Mouse (Mus musculus): Measurements from ENCODE around the gene Il10ra.

The Il10ra gene

DNA sequence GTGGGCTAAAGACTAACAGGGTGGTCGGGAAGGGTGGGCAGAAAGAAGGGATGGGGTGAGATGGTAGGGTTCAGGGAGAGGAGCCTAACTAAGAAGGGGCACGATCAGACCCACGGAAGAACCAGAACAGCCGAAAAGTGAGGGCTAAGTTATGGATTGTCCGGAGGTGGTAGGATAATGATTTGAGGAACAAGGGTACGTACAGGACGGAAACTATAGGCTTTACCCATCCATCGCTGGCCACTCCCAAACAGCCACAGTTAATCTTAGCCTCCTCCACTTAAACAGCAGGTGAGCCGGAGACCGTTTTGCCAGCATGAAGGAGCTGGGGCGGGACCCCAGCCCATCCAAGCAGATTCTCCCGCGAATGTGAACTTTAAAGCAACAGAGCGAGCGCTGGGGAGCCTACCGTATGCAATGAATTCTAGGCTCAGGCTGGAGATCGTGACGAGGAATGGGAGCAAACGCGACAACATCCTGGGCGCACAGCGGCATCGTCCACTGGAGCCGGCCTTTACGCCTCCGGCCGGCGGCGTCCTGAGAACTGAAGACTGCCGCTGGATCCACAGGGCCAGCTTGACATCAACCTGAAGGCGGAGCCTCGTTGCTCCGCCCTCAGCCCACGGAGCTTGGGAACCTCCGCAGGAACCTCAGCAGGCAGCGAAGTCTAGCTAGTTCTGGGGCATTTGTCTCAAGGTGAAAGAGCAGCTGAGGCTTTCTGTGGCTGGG, at the start of gene Il10ra:
Il10ra (minus strand) TSS at position 553 of the 729 bp plus-strand sequence.
- peak; percentile 84 for DNase-seq (ENCODE audit: low read depth, low spot score)

DNA sequence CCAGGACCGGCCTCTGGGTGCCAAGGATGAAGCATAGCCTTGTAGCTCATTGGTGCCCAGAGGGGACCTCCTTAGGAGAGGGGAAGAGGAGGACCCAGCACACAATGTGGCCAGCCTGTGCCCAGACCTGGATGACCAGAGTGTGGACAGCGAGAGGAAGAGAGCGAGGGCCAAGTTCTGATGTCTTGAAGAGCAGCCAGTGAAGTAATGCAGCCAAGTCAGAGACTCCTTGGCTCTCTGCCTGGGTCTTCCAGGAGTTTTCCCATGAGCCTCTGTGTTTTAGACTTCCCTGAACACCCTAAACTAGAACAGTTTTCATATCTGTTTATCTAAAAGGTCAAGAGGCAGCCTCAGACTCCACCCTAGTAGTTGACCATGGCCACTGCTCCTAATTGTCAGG, 48.7 kb upstream of the Il10ra start:
- no peak for DNase-seq (ENCODE audit: low read depth, low spot score)

DNA sequence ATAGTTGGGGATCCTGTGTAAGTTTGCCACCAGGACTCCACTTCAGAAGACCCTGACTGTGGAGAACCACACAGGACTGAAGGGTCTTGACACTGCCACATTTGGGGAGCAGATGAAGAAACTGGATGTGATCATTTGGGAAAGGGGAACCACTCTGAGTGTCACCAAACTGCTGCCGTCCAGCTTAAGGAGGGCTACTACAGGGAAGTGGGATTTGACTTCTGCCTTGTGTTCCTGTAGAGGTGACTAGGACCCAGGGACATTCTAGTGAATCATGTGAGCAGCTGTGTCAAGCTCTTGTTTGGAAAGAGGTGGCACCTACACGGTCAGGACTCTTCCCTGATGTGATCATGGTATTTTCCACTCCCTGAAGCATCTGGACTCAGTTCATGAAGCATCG, 45.0 kb upstream of the Il10ra start:
- DNase-seq (ENCODE audit: low read depth, low spot score), result no peak

DNA sequence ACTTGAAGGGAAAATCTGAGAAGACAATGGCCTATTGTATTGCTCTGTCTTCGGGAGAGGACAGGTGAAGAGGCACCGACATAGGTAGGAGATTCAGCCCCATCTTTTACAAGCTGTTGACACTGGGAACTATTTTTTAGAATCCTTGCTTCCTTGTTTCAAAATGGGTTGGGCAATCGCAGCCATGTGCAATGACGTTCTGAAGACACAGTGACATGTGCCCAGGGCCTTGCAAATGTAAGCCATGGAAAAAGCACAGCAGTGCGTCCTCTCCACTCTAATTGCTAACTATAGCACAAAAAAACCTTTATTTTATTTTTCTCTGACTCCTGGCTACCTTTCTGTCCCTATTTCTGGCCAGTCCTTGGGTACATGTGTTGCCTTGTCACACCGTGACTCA, 42.9 kb upstream of the Il10ra start:
- no peak for DNase-seq (ENCODE audit: low read depth, low spot score)

DNA sequence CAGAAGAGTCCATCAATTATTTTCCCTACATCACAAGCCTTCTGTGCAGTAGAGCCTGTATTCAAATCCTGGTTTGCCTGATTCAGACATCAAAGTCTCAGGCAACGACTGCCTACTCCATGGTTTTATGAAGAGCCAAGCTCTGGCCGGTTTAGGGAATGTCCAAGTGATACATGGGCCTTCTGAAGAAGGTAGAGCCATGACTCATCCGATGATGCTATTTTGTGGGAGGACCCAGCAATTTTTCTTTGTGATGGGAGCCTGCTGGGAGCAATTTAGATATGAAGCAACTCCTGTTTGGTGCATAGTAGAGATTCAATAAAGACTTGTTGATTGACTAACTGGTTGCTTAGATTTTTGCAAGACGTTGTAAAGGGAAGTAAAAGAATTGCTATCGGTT, 39.6 kb upstream of the Il10ra start:
- DNase-seq (ENCODE audit: low read depth, low spot score), result no peak

DNA sequence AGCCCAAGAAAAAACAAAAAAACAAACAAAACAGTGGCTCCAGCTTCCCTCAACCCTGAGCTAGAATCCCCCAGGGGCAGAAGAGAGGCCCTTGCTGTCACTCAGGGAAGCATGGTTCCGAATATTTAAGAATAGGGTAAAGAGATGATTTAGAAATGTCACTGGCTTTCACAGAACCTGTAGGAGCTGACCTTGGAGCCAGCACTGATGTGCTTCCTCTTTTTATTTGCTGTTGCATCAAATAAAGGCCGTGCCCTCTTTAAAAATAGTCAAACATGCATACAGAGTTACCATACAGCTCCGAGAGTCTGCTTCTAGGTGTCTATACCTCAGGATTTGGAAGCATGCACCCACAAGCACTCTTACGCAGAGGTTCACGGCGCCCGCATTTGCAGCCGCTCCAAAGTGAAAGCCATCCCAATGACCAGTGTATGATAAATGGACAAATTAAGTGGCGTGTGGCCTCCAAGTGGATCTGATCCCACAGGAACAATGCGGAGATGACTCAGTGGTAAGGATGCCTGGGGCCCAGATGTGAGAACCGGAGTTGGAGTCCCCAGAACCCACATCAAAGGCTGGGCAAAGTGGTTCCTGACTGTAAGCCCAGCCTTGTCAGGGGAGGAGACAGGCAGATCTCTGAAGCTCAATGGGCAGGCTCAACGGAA, 37.9 kb upstream of the Il10ra start:
- no peak for DNase-seq (ENCODE audit: low read depth, low spot score)

DNA sequence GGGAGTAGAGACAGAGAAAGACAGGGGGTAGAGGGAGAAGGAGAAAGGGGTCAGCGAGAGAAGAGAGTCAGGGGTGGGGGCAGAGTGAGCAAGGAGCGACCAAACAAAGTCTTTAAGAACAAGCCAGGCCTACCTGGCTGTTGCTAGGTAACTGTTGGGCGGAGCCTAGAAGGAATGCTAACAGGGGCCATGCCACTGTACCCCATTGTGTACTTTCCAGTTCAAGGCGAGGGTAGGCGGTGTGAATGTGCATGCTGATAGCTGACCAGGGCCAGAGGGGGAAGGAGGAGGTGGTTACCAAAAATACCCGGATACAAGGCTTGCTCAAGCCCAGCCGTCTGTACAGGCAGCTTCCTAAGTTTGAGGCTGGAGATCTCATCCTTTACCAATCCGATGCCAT, 32.8 kb upstream of the Il10ra start:
- DNase-seq (ENCODE audit: low read depth, low spot score), result no peak

DNA sequence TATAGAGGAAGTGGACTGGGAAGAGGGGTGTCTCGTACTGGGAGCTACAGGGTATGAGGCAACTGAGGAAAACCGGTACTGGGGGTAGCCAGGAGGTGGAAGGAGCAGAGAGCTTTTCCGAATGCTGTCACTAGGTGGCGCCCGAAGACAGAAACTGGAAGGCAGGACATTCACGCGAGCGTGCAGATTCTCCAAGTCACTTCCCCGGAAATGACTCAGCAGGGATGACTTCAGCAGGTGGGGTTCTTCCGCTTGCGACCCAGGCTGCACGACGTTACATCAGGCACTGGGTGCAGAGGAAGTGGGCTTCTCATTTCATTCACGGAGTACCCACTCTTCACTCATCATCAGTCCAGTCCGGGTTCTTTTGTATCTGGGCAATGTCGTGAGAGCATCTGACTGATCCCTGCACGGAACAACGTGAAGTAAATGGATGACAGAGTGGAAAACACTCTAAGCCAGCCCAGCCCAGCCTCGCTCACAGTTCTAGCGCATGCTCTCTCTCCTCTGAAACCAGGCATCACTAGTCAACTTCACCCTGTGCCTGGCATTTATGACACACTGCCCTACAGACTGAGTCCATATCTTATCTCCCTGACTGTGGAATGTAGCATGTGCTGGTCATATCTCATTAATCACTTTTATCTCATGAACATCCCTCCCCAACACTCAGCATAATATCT, 31.6 kb upstream of the Il10ra start:
- DNase-seq (ENCODE audit: low read depth, low spot score), result peak; percentile 93

DNA sequence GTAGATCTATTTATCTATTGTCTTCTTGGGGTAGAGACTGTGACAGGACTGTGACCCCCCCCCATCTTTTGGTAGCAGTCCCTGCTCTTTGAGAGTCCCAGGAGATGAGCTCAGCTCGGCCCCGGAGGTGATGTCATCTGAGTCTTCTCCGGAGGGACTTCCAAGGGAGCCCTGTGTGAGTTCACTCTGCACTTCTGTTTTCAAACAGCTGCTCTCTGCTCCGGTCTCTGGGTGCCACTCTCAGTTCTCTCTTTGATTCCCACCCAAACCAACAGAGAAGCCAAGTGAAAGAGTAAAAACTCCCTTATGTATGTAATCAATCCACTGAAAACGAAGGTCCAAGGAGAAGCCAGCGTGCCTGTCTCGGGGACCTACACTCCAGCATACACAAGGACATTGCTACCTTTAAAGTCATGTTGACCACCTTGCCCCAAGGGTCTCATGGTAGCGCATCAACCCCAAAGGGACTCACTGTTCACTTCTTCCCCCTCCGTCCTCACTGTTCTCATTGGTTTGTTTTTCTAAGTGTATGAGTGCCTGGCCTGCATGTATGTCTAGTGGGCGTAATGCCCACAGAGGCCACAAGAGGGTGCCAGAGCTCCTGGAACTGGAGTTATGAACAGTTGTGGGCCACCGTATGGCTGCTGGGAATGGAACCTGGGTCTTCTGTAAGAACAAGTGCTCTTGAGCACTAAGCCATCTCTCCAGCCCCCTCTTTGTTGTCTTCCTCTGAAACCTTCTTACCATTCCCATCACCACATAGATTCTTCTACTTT, 30.5 kb upstream of the Il10ra start:
- DNase-seq (ENCODE audit: low read depth, low spot score), result peak; percentile 77

DNA sequence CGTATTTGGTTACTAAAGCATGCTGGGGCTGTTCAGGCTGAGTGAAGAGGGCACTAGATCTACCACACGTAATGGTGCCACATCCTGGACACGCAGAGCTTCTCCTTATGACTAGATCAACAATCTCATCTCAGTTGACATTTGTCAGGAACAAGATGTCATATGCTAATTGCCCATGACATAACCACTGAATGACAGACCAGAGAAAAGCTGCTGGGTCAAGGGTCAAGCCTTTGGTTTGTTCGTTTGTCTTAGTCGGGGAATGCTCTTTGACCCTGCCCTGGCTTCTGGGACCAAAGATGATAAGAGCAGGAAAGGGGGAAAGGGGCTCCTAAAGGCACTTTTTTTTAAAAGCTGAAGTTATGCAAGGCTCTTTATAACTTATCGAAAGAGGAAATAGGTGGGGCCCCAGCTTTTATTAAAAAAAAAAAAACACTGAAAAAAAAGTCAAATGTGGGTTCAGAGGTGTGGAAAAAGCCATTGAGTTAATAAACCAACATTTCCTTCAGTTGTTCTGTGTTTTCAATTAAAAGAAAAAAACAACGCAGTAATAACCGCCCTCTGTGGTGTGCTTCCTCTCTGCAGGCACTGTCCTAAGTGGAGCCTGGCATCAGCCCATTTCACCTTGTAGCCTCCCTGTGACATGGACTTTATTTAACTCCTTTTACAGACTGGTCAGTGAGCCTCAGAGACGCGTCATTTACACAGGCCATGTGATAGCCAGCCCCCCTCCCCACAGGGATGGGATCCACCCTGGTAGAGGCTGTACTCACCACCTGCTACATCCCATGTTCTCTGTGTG, 25.5 kb upstream of the Il10ra start:
- DNase-seq (ENCODE audit: low read depth, low spot score), result peak; percentile 84

DNA sequence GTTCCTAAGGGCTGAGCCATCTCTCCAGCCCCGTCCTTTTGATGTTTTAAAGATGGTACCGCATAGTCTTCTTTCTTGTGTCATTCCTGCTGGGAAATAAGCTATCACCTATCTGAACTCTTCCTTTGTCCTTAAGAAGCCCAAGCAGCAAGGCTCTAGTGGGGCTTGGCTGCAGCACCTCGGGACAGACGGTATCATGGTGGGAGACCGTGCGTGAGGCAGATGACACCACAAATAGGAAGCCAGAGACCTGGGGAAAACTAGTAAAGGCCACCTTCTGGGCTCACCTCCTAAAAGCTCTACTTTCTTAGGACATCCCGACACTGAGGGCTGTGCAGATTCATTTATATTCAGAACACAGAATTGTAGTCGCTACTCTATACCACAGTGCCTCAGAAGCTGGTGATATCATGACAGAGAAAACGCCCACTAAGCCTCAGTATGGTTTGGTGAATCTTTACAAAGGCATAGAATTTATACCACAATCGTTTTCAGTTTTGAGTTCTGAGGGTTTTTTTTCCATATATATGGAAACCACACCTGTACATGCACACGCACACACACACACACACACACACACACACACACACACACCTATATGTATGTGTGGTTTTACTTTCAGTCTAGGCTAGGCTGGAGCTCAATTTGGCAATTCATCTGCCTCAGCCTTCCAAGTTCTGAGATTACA, 22.7 kb upstream of the Il10ra start:
- DNase-seq (ENCODE audit: low read depth, low spot score), result peak; percentile 91

DNA sequence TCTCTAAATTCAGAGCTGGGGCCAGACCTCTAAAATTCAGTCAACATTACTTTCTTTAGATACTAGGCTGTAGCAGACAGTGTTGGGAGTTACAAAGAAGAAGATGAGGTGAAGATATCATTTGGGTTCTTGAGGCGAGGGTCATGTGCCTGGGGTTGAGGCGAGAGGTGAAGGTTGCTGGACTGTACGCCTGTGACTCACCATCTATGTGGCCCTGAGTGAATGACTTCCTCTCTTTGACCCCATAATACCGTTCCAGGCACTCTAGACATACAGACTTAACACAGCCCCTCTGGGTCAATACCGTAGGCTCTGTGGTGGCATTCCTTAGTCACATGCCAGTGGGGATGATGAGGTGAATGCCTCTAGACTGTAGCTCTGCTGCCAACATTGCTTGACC, 13.5 kb upstream of the Il10ra start:
- DNase-seq (ENCODE audit: low read depth, low spot score), result no peak

DNA sequence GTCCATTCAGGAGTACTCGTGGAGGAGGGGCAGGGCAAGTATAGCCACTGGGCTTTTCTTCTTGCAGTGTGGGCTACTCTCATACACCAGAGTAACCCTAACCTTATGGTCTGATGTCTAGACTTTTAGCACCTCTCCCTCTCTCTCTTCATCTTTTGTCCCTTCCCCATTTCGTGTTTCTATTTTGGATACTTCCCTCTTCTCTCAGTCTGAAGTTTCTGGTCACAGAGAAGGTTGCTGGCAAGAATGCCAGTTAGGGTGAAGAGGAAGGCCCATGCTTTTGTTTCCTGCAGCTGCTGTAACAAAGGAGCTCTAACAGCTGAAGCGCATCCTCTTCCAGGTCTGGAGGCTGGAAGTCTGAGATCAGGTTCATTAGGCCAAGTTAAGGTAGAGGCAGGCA, 11.9 kb upstream of the Il10ra start:
- DNase-seq (ENCODE audit: low read depth, low spot score), result no peak

DNA sequence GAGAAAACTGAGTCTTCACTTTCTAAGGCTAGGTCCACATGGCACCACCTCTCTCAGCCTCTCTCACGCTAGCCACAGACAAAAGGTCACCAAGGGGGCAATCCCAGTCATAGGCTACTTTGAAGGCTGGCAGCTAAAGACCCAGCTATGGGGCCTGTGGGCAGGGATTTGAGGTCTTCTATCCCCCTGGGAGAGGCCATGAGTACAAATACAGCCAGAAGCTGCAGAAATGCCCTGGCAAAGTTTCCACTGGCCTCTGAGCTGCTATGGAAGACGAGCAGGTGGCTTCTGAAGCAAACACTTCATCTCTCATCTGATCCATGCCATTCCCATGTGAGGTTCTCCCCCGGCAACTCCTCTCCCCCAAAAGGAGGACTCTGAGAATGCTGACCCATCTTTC, 11.1 kb upstream of the Il10ra start:
- DNase-seq (ENCODE audit: low read depth, low spot score), result no peak

DNA sequence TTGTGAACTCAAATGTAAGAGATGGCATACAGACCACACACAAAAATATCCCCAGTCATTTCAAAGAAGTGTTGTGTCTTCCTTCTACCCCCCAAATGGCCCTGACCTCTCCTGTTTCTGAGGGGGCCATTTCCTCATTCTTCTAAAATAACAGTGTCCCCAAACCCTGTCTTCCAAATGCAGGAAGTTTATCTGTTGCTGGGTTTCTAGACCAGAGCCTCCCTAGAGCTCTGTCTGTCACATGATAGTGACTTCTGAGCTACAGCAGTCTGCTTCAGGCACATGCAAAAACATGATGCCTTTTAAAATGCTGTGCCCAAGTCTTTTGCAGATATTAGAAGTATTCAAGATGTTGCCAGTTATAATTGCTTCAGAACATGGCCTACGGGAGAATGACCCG, 5.7 kb upstream of the Il10ra start:
- no peak for DNase-seq (ENCODE audit: low read depth, low spot score)

DNA sequence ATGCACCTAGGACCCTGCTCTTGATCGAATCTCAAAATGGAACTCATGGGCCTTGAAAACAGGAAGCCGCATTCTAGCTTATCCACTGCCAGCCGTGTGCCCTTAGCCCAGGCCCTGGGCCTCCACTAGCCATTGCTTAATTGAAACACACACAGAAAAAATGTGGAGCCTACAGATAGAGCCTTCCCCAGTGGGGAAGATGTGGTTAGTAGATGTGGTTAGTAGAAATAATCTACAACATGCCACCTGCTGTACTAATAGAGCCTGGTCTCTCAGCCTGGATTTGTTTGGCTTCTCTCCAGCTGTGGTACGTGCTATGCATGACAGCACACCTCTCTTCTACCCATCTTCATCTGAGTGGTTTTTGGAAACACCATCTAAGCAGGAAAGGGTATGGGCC, 5.3 kb upstream of the Il10ra start:
- DNase-seq (ENCODE audit: low read depth, low spot score), result peak; percentile 32

DNA sequence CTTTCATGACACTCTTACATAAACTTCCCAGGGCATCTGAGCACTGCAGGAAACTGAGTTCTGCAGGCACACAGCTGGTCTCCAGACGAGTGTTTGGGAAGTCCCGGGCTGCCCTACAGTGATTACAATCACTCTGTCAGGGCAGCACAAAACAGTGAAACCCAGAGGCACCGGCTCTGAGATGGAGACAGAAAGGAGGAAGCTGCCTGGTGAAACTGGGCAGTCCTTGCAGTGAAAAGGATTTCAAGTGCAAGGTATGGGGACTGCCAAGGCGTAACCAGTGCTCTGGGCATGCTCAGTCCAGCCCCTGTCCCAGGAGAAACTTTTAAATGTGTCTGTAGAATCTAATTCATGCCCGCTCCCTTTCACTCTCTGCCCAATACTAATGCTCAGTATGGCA, 3.3 kb upstream of the Il10ra start:
- DNase-seq (ENCODE audit: low read depth, low spot score), result no peak

DNA sequence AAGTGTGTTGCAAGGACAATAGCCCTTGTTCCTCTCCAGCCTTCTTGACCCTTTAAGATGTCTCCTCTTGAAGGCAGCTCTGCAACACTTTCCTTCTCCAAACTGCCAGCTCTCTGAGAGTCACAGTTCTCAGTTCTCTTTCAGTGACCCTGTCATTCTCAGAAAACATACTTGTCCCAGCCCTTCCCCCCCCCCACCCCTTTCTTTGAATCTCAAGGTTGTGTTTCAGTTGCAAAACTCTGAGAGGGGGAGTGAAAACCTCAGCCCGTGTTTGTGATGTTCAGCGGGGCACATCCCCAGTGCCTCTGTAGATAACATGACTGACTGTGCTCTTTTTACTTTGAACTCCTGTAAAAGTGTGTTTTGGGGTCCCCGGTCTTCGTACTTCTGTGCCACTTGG, 870 bp downstream of the Il10ra start:
- peak; percentile 70 for DNase-seq (ENCODE audit: low read depth, low spot score)

DNA sequence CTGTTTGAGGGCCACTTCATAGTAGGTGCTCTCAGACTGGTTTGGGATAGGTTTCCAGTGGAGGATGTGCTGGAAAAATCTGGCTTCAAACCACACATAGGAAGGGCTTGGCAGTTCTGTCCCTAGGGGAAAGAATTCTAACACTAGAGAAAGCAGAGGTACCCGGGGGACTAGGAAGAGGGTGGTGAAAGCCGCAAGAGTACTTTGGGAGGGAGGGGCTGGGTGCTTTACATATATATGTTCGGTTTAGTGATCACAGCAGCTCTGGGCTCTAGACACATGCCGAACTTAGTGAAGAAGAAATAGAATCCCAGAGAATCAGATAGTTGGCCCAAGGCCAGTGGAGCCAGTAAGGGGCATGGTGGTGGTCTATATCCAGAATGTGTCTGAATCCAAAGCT, 1.9 kb downstream of the Il10ra start:
- DNase-seq (ENCODE audit: low read depth, low spot score), result peak; percentile 37

DNA sequence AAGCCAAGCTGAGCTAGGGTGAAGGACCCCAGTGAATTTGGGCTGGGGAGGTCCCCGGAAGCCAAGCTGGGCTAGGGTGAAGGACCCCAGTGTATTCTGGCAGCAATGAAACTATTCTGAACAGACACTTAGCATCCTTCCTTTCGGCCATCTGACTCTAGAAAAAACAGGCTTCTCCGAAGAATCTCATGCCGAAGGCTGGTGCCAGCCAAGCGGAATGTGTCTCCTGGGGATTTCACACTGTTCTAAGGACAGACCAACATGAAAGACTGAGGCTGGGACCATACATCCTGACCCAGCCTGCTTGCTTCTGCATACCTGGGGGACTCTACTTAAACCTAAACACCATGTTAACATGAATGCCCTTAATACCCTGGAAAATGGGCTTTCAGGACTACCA, 7.1 kb downstream of the Il10ra start:
- no peak for DNase-seq (ENCODE audit: low read depth, low spot score)

DNA sequence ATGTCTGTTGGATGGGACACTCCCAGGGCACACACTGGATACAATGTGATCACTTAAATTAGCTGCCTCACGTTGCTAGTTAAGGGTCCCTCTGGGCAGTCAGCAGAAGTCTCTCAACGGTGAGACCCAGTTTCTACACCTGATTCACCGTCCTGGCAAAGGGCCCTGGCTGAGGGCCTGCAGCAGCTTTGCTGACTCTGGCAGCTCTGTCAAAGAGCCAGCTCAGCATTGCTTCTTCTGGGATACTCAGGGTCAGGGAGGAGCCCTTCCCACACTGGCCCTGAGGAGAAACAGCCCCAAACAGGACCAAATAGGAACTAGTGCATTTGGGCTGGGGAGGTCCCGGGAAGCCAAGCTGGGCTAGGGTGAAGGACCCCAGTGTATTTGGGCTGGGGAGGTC, 7.5 kb downstream of the Il10ra start:
- DNase-seq (ENCODE audit: low read depth, low spot score), result no peak

All from CD4-positive helper T cell, adult 2 months (primary cell).